Comparison of ENCODE assay signal across 21 mouse cellular contexts in genomic region chr8:104049181-104049580, GRCm38 (mm10). TPM values are rescaled to one million over a fixed set of nuclear protein-coding genes. Genes with fewer than 3 reads are reported as not detected.
DNase-seq lines count a peak whose midpoint lies in the region.
"Had no signal": no experiment of that assay in that cellular context is flagged by ENCODE, and none has a peak within 500 bp of the region (broad histone marks: within the 10 kb centered on the region; RNA-seq: fewer than 3 reads in every experiment).

No protein-coding gene starts in this region.

- intact Hi-C loops in left cerebral cortex, postnatal 36 days (cut with DNase I) = loop anchor here (5.0 kb wide), 1 partner anchor 1262 kb away; the partner anchor contains the start of gene Cdh11
- intact Hi-C loops in left cerebral cortex, postnatal 14 days (cut with DNase I) = no loop called here

- peak; percentile 43 to 52 for DNase-seq in frontal cortex, postnatal 36 days (ENCODE audit: low spot score in 2 of 2)
- no peak for DNase-seq in frontal cortex, postnatal 25 days (ENCODE audit: low spot score in 2 of 2)
- peak; percentile 43 to 55 for DNase-seq in left cerebral cortex, postnatal 36 days (ENCODE audit: low spot score in 2 of 2)
- DNase-seq in left cerebral cortex, postnatal 14 days (ENCODE audit: low spot score in 2 of 2) = no peak
- peak; percentile 53 for DNase-seq in right cerebral cortex, postnatal 25 days
- DNase-seq in right cerebral cortex, postnatal 14 days = no peak
- no peak for DNase-seq in cerebellum, adult 18-20 months
- DNase-seq: adrenal gland, adult 2 months; adrenal gland, postnatal 14 days; cerebellum, adult 11-12 months; cerebellum, adult 9-10 months; cerebellum, postnatal 25 days; embryo, embryonic 11 days; gastrocnemius, postnatal 10 days; gastrocnemius, postnatal 36 days; heart, adult 2 months; heart, postnatal 14 days; heart, postnatal 4 days had no signal

RNA-seq across cellular contexts. Expression of gene Cdh5, which starts 52.2 kb away (rescaled TPM):
- 10 to 100 TPM; 10.4 to 11.6 TPM for total RNA-seq in left cerebral cortex, postnatal 36 days (2021)
- 10 to 100 TPM; 16.4 to 17.4 TPM for total RNA-seq in left cerebral cortex, postnatal 14 days (2021)
- total RNA-seq: common myeloid progenitor, adult 5-6 weeks; granulocyte monocyte progenitor cell, adult 5-6 weeks; MEL had no signal

Comparison
In these comparisons a context has a peak if more than half of its experiments do, and no peak if none do; other contexts are left out.
1. DNase-seq: peak in frontal cortex, postnatal 36 days (2 of 2), left cerebral cortex, postnatal 36 days (2 of 2) and right cerebral cortex, postnatal 25 days (single experiment); none in frontal cortex, postnatal 25 days (0 of 2), left cerebral cortex, postnatal 14 days (0 of 2), right cerebral cortex, postnatal 14 days (single experiment) and cerebellum, adult 18-20 months (0 of 2).